Mouse (Mus musculus) thymus, postnatal 25 days (tissue): ENCODE measurements around the gene Cacna1d.

Experiments
- DNase-seq: peaks from one replicate; pipeline ENCODE4 v3.0.0; 2022

The Cacna1d gene

DNA sequence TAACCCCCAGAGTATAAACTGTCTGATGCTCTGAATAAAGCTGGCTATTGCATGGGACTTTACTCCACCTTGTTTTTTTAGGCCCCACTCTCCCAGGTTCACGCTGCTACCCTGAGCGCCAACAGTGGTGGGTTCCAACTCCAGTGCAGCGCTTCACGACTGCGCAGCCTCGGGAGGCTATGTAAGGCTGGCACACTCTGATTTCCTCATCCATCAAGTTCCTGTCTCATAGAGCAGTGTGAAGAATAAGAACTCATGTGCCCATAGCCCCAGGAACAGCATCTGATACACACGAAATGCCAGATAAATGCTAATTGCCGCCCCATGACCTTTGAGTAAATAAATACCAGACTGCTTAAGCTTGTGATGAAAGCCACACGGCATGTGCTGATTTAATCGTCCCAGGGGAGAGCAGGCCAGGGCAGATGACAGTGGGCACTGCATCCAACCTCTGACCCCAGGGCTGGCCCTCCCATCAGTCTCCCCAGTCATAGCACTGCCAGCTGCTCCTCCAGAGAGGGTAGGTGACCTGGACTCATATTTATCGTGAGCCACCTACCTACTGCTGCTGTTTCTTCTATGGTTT lies 352.8 kb downstream of the Cacna1d start:
- no peak for DNase-seq

DNA sequence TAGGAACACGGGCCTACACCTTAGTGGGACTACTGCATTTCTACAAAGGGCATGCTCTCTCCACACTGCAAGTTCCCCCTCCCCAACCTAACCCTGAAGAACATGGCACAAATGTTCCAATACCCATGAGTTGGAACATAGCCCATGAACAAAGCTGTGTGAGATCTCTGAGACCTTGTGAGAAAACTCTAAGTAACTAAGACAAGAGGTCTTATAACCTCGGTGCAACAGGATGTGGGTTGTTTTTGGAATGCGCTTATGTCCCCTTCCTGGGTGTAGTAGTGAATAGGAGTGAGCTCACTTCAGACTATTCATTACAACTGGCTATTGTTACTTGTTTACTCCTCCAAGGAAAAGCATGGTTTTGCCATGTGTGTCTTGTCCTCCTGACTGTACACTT lies 353.3 kb downstream of the Cacna1d start:
- peak; percentile 31 for DNase-seq

DNA sequence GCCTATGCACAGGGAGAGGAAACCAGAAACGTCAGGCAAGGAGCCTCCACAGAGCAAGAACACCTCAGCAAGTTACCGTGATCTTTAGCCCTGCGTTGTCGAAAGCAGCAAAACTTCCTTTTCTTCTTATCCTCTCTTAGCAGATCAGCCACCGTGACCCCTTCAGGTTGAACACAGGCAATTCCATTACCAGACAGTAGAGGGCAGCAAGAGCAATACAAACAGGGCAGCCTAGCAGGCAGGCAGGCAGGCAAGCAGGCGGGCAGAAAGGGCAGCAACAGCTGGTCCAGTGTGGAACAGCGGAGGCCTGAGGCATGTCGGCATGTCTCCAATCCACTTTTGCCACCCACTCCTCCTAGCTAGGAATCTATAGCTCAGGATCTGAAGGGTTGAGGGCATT lies 354.3 kb downstream of the Cacna1d start:
- DNase-seq, result peak; percentile 93

DNA sequence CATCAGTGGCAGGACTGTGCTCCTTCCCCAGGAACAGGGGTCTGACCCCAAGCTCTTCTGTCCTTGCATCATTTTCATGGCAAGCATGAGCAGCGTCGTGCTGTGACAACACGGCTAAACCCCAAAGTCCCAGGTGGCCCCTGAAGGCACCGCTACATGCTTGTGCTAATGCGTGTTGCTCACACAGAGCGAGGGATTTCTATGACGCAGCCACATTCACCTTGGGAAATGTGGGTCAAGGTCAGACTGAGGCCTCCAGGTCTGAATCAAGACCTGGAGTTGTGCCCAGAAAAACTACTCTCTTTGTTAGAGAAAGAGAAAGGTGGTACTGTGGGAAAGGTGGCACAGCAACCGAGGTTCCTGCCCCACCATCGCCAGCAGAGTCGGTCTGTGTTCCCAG lies 355.9 kb downstream of the Cacna1d start:
- DNase-seq, result no peak

DNA sequence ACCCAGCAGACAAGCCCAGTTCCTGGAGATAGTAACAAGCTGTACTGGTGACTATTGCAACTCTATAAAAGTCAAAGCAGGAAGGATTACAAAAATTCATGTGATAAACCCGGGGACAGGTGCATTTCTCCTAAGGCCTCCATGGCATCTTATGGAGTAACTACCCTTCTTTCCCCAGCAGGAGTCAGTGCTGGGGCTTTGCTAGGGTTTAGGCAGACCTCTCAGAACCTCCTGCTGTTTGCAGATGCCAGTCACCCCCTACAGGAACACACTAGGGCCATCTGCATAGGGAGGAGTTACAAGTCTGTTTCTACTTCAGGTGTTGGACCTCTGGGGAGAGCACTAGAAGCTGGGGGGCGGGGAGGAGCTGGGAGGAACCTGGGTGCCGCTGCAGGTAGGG lies 357.6 kb downstream of the Cacna1d start:
- DNase-seq, result peak; percentile 21

DNA sequence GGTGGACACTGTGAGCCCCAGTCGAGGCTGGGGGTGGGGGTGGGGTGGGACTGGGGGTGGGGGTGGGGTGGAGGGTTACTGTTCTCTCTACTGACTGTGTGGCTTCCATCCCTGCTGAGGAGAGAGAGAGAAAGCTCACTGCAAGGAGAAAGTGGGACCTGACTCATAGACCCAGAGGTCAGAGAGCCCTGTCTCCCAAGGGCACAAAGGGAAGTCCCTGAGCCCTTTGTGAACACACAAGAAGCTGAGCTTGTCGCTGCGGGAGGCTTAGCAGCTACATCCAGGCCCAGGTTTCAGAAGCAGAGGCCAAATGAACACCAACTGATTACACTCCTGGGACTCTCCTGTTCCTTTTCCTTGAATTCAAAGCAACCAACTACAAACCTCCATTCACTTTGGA lies 360.0 kb downstream of the Cacna1d start:
- DNase-seq, result no peak

DNA sequence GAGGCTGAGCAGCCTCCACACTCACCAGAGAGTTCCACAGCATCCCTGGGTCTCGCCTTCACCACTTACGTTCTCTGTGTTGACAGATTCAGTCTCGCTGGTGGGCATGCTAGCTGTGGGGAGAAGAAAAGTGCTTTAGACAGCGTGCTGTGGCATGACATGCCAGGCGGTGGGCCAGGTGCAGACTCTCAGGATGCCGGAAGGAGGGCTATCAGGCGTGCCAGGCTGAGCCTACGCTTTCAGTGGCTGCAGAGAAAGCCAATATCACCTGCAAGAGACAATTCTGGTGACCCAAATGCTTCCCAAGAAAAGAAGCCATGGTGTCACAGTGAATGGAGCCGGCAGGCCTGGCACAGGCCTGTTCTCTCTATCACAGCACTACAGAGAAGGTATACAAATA lies 361.2 kb downstream of the Cacna1d start:
- DNase-seq, result no peak

DNA sequence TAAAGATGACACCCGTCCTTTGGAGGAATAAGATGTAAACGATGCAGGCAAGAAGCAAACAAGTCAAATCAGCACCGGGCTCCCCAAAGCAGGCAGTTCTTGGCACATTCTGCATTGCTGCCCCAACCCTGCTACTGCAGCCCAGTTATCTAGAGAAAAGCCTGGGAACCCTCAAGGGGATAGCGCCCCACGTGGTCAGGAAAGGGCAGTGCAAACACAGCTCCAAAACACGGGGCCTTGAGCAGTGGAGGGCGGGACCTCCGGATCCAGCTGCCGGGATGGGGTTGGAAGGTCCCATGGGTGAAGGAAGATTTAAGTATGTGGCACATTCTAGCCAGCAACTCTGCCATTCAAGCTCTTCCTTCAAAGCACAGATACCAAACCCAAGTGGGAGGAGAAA lies 361.9 kb downstream of the Cacna1d start:
- DNase-seq, result peak; percentile 44

DNA sequence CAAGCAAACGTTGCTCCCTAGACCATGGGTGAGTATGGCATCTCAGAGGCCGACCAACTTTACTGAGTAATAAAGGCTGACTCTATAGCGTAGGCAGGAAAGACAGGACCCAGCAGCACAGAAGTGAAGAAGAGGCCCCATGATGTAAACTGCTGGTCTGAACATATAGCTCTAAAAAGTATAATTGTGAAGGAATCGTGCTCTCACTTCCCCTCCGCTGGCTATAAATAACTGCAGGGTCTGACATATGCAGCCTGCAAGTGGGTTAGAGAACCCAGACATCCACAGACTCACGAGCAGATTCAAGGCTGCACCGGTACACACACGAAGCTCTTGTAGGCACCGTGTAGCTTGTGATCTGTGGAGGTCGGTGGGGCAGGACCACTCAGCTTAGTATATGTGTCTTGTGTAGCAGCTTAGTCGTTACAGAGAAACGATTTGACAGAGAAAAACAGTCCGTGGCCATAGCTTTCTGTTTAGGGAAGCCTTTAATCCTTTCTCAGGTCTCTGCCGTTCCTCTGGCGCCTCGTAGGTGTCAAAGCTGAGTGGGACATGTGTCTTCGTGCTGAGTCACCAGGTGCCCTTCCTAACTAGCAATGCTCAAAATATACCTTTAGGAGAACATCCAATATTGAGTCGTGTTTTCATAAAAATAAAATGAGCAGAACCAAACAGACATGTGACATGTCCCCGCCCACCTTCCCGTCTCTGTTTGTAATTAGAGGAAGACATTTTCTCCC lies 366.1 kb downstream of the Cacna1d start:
- peak; percentile 36 for DNase-seq

DNA sequence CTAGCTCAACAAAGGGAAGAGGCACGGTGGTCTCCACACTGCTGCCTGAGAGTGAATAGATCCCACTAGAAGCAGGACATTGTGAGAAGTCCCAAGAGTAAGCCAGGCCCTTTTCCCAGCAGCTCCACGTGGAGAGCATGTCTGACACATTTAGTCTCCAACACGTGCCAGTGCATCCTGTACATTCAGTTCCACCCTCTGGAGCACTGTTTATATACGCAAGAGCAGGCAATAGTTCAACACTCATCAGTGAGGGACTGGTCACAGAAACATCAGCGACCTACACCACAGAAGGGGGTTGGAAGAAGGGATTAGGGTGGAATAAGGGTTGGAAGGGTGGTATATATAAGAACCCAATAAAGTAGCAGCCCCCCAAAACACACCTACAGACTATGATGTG lies 371.2 kb downstream of the Cacna1d start:
- no peak for DNase-seq

DNA sequence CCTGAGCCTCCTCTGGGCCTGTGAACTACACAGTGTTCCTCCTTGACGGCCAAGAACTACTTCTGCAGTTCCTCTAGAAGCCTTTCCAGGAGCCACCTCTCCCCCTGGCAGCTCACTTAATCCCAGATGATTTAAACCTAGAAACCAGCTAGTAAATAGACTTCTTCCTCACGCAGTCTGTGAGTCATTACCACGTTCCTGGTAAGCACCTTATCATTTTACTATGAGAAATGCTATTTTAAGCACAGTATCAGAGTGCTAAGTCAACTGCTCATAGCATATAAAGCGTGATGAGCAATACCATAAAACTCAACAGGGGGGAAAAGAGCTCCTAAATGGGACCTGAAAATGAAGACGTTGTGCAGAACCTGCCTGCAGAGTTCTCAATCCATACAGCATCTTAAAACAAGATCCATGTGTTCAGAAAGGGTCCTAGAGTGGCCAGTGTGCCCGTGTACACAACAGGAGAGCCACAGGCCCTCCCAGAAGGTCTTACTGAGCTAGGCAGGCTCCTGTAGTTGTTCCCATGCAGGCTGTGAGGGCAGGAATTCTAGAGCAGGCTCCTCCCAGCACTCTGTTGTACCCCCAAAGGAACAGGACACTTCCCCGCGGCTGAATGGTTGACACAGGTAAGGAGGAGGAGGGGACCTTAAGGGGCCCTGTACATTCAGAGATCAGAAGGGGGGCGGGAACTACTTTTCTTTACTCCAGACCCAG lies 377.7 kb downstream of the Cacna1d start:
- DNase-seq, result no peak

DNA sequence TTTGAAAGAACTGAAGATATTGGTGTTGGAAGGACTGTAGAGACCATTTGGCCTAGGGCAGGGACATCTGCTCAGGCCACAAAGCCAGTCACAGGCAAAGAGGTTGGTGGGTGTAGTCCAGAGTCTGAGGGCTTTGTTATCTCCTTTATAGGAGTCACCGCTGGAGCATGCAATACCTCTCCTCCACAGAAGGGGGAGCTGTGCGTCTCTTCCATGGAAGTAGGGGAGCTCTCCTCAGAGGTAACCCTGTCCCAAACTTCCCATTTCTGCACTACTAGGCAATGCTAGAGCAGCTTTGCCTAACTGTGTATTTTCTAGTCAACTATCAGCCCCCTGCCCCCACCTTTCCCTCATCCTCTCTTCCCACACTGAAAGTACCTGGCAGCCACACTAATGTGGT lies 382.2 kb downstream of the Cacna1d start:
- peak; percentile 35 for DNase-seq

DNA sequence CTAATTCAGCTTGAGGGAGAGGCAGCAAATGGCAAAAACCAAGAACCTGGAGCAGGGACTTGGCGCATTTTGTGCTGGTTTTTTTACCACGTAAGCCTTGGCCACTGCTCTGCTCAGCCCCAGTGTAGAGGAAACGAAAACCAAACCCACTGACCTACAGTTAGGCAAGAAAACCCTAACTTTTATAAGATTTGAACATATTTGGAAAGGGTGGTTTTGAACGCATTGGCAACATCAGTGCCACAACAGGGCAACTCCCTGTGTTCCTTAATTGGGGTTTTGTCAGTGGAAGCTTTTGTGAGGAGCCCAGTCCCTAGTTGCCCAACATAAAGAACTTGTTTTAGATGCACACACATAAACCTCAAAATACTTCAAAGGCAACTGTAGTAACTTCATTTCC lies 384.7 kb downstream of the Cacna1d start:
- DNase-seq, result no peak

DNA sequence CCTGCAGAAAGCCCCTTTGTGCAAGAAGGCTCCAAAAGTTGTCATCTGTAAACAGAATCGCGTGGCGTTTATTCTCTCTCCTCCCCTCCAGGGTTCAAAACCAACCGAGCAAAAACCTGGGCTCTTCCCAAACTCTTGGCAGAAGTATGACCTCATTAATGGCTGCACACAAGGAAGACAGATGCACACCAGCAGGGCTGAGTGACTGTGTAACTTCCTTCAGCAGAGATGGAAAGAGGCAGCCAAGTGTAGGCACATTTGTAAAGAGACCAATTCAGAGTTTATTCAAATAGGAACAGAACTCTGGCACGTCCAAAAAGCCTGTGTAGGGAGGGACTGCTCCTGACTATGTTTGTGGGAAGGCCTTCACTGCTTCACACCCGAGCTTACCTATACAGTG lies 385.7 kb downstream of the Cacna1d start:
- no peak for DNase-seq

DNA sequence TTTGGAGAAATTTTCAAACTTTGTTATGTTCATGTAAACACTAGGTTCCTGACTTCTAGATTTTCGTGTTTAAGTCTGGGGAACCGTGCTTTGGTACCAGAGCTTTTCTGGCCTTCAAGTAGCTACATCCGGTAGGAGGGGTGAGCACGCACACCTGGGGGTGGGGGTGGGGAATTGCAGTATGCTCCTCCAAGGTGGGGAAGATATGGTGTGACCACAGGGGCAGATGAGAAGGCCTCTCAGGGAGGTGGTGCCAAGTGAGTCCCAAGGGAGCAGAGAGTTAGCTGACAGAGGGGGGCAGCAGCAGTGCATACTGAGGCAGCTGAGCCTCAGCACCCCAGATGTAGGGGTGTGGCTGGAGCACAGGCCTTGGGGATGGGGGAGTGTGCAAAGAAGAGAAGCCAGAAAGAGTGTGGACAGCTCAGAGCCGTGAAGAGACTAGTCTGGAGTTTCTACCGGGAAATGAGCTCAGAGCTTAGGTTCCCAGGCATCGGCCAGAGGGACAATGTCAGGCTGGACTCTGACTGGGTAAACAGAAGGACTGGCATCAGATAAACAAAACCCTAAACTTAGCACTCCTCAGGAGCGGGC lies 387.2 kb downstream of the Cacna1d start:
- peak; percentile 70 for DNase-seq

DNA sequence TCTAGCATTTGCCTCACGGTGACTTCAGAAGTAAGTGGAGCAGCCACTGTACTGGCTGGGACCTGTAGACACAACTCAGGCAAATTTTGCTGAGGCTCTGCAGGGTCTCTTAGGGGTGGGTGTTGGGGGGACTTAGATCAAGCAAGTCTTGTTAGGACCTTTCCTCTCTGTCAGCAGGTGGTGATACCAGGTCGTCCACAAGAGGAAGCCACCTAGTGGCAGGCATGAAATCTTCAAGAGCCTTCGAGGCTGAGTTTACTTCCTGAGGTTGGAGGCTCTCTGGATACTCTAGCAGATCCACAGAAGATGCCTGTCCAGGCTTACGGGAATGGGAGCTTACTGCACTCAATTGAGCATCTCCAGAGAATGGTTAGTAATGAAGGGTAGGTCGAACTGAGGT lies 394.0 kb downstream of the Cacna1d start:
- peak; percentile 58 for DNase-seq

DNA sequence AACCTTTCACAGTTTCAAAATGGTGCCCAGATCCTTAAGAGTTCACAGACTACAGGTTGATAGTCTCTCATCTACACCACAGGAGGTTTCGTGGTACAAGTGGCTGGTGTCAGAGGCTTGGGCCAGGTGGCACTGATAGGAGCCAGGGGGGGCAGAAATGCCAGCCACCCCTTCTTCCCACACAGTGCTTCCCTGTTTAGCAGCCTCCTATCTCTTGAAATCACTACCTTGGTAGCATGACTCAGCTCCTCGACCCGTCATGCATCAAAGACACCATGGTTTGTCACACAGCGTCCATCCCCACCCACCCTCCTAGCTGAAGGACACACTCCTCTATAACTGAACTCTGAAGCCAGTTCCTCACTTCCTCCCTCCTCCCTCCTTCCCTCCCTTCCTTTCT lies 398.8 kb downstream of the Cacna1d start:
- no peak for DNase-seq

DNA sequence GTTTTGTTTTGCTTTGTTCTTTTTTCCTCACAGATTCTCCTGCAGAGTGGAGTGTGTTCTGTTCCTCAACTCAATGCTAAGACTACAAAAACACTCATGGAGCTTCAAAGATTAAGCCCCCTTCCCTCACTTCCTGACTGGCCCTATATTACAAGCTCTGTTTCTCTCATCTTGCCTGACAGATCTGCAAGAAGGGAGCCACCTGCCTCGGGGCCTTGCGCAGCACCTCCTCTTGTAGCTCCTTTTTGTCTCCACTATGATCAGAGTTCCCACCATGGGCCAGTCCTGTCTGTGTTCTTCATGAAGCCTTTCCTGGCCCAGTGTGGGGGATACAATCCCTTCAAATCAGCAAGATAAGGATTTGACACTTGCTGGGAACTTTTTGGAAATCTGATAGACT lies 399.2 kb downstream of the Cacna1d start:
- peak; percentile 52 for DNase-seq

DNA sequence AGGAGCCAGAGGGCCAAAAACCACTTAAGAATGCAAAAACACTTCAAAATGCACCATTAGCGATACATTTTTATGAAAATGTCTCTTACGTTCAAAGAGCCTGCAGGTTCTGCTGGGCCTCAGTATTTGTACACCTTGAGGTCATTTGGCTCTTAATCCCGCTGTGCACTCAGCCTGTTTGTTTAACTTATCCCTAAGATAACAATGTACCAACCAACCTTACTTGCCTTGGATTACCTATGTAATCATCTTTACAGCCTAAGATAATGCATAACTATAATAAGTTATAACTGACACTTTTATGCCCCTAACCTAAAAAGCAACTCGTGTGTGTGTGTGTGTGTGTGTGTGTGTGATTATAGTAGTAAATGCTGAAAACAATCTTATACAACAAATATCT lies 411.5 kb downstream of the Cacna1d start:
- DNase-seq, result no peak

DNA sequence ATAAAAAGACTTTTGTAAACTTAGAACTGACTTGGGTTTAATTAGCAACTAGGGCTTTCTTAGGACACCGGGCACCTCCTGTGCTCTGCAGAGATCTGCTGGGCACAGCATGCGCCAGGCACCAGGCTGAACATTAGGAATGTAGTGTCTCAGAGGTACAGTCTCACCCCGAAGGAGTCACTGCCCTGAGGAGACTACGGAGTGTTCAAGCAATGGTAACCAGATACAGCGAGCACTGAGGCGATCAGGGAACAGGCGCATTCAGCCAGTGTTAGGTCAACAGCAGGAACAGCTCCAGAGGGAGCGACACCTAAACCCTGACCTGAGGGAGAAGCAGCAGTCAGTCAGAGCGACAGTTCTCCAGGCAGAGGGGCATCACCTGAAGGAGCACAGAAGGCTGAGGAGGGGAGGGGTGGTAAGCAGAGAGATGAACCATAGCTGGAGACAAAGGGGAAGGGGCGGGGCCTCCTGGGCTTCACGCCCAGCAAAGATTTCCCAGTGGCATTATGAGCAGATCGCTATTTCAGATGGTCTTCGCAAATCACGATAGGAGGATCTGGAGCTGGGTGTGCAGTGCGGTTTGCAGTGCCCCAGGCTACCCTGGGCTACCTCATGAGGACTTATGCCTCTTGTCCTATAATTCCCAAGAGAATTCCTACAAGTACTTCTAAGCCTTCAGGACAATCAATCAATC lies 413.0 kb downstream of the Cacna1d start:
- no peak for DNase-seq

DNA sequence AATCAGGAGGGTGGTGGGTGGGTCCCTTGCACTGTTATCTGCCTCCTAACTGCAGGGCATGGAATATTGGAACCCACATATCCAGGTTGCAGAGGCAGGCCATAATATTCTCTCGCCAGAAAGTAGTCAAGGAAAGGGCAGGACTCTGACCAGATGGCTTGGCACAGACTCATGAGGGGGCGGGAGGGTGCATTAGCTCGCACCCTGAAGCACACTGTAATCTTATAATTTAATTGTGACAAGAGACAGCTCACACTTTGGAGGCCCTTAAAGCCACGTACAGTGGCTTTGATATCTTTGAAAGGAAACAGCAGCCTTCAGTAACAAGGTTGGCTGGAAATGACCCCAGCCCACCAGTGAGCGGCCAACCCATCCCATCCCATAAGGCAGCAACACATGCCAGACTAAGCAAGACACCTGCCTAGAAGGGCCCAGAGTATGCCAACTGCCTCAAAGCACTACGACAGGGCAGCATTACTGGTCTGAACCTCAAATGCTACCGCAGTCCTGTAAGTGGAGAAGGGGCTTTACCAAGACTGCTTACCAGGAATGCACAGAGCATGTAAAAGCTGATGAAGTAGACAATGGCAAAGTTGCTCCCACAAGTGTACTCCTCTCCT lies 415.9 kb downstream of the Cacna1d start:
- DNase-seq, result no peak

DNA sequence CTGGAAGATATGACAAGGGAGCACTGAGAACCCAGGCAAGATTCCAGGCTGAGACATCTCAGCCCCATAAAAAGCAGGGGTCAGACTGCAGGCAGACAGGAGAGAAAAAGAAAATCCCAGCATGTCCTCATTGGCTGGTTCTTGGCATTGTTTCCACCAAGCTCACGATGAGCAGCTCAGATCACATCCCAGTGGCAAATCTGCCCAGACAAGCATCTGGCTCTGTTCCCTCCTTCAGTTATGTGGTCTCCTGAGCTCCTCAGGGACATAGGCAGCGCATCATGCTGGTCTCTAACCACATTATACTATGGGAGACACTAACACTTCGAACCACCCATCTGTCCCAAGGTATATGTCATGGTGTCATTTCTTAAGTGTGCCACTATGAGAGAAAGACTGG lies 422.7 kb downstream of the Cacna1d start:
- no peak for DNase-seq

DNA sequence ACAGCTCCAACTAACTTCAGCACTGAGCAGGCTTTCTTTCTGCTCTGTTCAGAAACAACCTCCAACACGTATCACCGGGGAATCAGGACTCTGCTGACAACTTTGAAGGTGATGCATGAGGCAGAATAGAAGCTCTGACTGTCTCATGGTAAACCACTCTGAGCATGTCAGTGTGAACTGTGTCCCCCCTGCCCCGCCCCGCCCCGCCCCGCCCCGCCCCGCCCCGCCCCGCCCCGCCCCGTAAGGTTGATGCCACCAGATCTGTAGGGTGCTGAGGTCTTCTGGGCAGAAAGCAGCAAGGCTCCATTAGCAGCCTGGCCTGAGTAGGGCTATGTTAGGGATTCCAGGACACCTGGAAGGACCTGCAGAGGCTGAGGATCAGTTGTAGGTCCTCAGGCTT lies 424.5 kb downstream of the Cacna1d start:
- DNase-seq, result no peak
